Mouse (Mus musculus) heart, adult 2 months (tissue): Measurements from ENCODE around the gene Mrps18b.

Source experiments
- CTCF ChIP-seq: fragments of 200-600 bp; IDR thresholded peaks from 2 replicates; pipeline ENCODE4 v1.8.1; 2022; ENCODE audit warnings: antibody characterized with exemption, mild to moderate bottlenecking, moderate library complexity
- POLR2A ChIP-seq: fragments of 200-500 bp; IDR thresholded peaks from 2 replicates; pipeline ENCODE4 v1.6.1; 2011; ENCODE audit warnings: mild to moderate bottlenecking, low read depth, low read length, control low read depth; ENCODE audit not compliant: insufficient read depth

DNA sequence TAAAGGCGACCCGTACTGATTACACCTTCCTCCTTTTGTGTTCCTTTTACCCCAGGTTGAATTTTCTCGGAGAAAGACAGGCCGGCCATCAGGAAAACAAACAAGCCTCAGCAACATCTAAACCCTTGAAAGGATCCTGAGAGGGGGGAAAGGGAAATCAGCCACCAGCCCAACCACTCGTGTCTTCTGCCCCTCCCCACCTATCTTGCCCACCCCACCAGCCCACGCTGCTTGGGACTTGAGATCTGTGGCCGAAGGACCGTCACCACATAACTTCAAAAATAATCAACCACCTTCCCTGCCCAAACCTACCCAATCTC lies 914 bp upstream of the Mrps18b start:
- TF ChIP-seq CTCF (no peak), POLR2A (no peak)
